Mouse (Mus musculus): ENCODE results near the gene Serpina1e. TPM values are rescaled to one million over a fixed set of nuclear protein-coding genes. Genes with fewer than 3 reads are reported as not detected.

Gene Serpina1e
- 2.5 TPM for polyA plus RNA-seq (2015; fragmentation: Illumina TruSeq; extraction: RNeasy Lipid Tissue Mini Kit (QIAGEN cat#74804); ENCODE audit: insufficient read depth, low replicate concordance)

DNA sequence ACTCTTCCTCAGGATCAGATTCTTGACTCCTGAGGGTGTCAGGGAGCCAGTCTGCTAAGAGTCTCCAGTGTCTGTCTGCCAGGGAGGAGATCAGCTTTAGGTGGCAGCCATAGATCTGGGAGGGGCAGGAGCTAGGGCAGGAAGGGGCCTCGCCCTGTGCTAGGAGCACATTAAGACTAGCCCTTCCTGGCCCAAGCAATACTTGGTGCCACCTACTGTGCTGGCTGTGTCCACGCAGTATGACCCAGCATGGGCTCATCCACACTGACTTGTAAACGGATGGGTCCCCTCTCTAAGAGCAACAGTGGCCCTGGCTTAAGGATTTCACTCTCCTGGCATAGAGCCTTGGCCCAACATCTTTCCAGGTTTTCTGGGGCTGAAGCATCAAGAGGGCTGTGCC is at the start of gene Serpina1e:
Gene Serpina1e, minus strand, starts transcription at position 178 of the 400 bp plus-strand sequence.

DNA sequence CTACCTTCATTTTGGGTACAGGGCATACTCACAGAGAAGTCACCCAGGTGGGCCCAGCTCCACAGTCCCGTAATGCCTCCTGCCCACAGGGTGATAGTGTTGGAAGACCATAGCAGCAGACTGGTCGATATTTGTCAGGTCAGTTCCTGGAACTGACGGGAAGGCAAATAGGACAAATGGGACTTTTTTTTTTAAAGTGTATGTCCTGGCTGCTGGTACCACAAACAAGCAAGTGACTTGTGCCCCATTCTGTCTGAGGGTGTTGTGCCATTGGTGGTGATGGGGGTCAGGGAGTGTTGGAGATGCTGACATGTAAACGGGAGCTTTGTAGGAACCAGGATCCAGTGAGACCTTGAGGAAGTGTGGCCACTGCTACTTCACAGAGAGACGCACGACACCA is 31.1 kb upstream of the Serpina1e start, which contains the start of gene Serpina11:
Gene Serpina11, minus strand, starts transcription at position 101 of the 400 bp plus-strand sequence.

DNA sequence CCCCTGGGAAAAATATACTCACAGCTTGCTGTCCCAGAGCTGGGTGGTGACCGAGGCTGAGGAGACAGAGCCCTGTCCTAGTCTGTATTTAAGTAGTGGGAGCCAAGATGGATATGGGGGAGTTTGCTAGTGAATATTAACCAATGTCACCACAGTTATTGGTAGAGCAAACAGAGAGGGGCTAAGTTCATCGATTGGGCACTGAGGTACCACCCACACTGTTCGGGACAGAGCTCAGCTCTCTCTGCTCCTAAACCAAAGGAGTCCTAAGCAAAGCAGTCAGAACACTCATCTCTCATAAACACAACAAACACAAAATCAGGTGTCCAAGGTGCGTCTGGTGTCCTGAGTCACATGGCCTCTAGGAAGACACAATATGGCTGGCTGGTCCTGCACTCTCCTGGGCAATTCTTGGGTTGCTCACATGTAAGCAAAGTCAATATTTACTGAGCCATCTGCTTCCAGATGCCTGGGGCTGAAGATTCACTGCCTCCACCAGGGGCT is 53.9 kb downstream of the Serpina1e start, which contains the start of gene Serpina1c:
Gene Serpina1c, minus strand, starts transcription at position 51 of the 504 bp plus-strand sequence.

Other genes with a start within 250 kb of the Serpina1e start
- gene Serpina1d, start 185.4 kb downstream of the Serpina1e start, polyA plus RNA-seq (2015; fragmentation: Illumina TruSeq; extraction: RNeasy Lipid Tissue Mini Kit (QIAGEN cat#74804); ENCODE audit: insufficient read depth, low replicate concordance), result 0.39 TPM
- gene Serpina1b, start 128.6 kb downstream of the Serpina1e start, polyA plus RNA-seq (2015; fragmentation: Illumina TruSeq; extraction: RNeasy Lipid Tissue Mini Kit (QIAGEN cat#74804); ENCODE audit: insufficient read depth, low replicate concordance), result 6.7 TPM
- gene Serpina1a, start 95.4 kb downstream of the Serpina1e start, polyA plus RNA-seq (2015; fragmentation: Illumina TruSeq; extraction: RNeasy Lipid Tissue Mini Kit (QIAGEN cat#74804); ENCODE audit: insufficient read depth, low replicate concordance), result 0.65 TPM
- 2.2 TPM for gene Serpina1c, start 54.1 kb downstream of the Serpina1e start, polyA plus RNA-seq (2015; fragmentation: Illumina TruSeq; extraction: RNeasy Lipid Tissue Mini Kit (QIAGEN cat#74804); ENCODE audit: insufficient read depth, low replicate concordance)
- gene Serpina11, start 31.0 kb upstream of the Serpina1e start, polyA plus RNA-seq (2015; fragmentation: Illumina TruSeq; extraction: RNeasy Lipid Tissue Mini Kit (QIAGEN cat#74804); ENCODE audit: insufficient read depth, low replicate concordance), result 0.28 TPM
- gene Serpina9, start 54.8 kb upstream of the Serpina1e start, polyA plus RNA-seq (2015; fragmentation: Illumina TruSeq; extraction: RNeasy Lipid Tissue Mini Kit (QIAGEN cat#74804); ENCODE audit: insufficient read depth, low replicate concordance), result 0.15 TPM
- gene Serpina12, start 85.5 kb upstream of the Serpina1e start, polyA plus RNA-seq (2015; fragmentation: Illumina TruSeq; extraction: RNeasy Lipid Tissue Mini Kit (QIAGEN cat#74804); ENCODE audit: insufficient read depth, low replicate concordance), result 0.23 TPM
- gene Serpina5, start 142.1 kb upstream of the Serpina1e start, polyA plus RNA-seq (2015; fragmentation: Illumina TruSeq; extraction: RNeasy Lipid Tissue Mini Kit (QIAGEN cat#74804); ENCODE audit: insufficient read depth, low replicate concordance), result not detected
- not detected for gene Serpina3a, start 153.7 kb upstream of the Serpina1e start, polyA plus RNA-seq (2015; fragmentation: Illumina TruSeq; extraction: RNeasy Lipid Tissue Mini Kit (QIAGEN cat#74804); ENCODE audit: insufficient read depth, low replicate concordance)
- gene Serpina3b, start 169.0 kb upstream of the Serpina1e start, polyA plus RNA-seq (2015; fragmentation: Illumina TruSeq; extraction: RNeasy Lipid Tissue Mini Kit (QIAGEN cat#74804); ENCODE audit: insufficient read depth, low replicate concordance), result 0.65 TPM
- 1.0 TPM for gene Serpina3c, start 194.9 kb upstream of the Serpina1e start, polyA plus RNA-seq (2015; fragmentation: Illumina TruSeq; extraction: RNeasy Lipid Tissue Mini Kit (QIAGEN cat#74804); ENCODE audit: insufficient read depth, low replicate concordance)

Measured in spleen, adult 10 weeks (tissue).